Mouse (Mus musculus) spleen, adult 2 months (tissue): ENCODE data around the gene Emb. TPM values are rescaled to one million over a fixed set of nuclear protein-coding genes. Genes with fewer than 3 reads are reported as not detected.
"Not testable (repeated sequence)": the region's sequence is repeated elsewhere in the genome, so short reads cannot be mapped to it uniquely, and the experiment has no call there.

Source experiments
- DNase-seq, 2 experiments: peaks; one replicate each; pipeline versions ENCODE4 v3.0.0 to v3.0.0-alpha.2; 2012 to 2021; ENCODE audit warnings: low spot score in 2 of 2, low read depth in 1 of 2
- H3K27ac ChIP-seq: fragments of 200-500 bp; 2 replicates; pipeline ENCODE4 v1.5.1; 2012; ENCODE audit warnings: low read length, inconsistent platforms; ENCODE audit not compliant: insufficient read depth
- H3K27me3 ChIP-seq: fragments of 200-500 bp; 2 replicates; pipeline ENCODE4 v1.6.1; 2012; ENCODE audit warnings: mild to moderate bottlenecking, moderate library complexity, low read length, inconsistent platforms; ENCODE audit not compliant: control insufficient read depth, insufficient read depth
- H3K36me3 ChIP-seq: fragments of 200-500 bp; 2 replicates; pipeline ENCODE4 v1.6.1; 2012; ENCODE audit warnings: mild to moderate bottlenecking, low read length, inconsistent platforms; ENCODE audit not compliant: control insufficient read depth, insufficient read depth
- H3K4me1 ChIP-seq: fragments of 200-500 bp; 2 replicates; pipeline ENCODE4 v1.6.1; 2011; ENCODE audit warnings: inconsistent platforms; ENCODE audit not compliant: control insufficient read depth, insufficient read depth, insufficient read length
- H3K4me3 ChIP-seq: fragments of 200-500 bp; 2 replicates; pipeline ENCODE4 v1.5.1; 2011; ENCODE audit warnings: mild to moderate bottlenecking, inconsistent platforms; ENCODE audit not compliant: insufficient read depth, insufficient read length; ENCODE audit errors: extremely low read depth
- CTCF ChIP-seq: fragments of 200-500 bp; IDR thresholded peaks from 2 replicates; pipeline ENCODE4 v1.5.1; 2011; ENCODE audit warnings: mild to moderate bottlenecking, inconsistent platforms; ENCODE audit not compliant: insufficient read depth, insufficient read length, insufficient replicate concordance; ENCODE audit errors: extremely low read depth
- POLR2A ChIP-seq: fragments of 200-500 bp; IDR thresholded peaks from 2 replicates; pipeline ENCODE4 v1.6.1; 2011; ENCODE audit warnings: low read depth, low read length, inconsistent platforms
- WGBS: fragments of 180-500 bp; shearing (Covaris S2); methylation state at CpG from one replicate; pipeline ENCODE4 v1.1.7; 2018; 5-methylcytosine and 5-hydroxymethylcytosine counted together
- polyA plus RNA-seq: library from polyadenylated mRNA; depleted of rRNA; stranded (reverse); fragments of >200 nt; gene quantifications from 2 replicates; pipeline ENCODE4 v1.2.3, GENCODE M21; 2012; rRNA removed

Emb gene
- polyA plus RNA-seq, result 19.2 and 25.2 TPM in 2 replicates

DNA sequence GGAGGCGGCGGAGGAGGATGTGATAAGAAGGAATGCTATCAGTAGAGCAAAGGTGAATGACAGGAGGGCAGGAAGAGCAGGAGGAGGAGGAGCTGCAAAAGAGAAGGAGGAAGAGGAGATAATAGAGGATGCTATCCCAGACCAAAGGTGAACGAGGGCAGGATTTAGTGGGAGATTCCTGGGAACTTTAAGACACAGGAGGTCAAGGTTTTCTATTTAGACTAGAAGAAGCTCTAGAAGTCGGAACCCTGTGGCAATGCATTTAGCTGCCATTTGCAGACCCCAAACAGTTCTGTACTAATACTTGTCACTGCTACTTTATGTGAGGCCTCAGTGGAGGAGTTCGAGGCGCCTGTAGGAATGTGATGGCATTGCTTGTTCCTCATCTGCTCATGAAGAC is at the start of gene Emb:
TSS of gene Emb (plus strand) at position 301 of the 400 bp plus-strand sequence.
- no peak within 1 kb of the TSS for H3K4me3 ChIP-seq
- 82% methylated on average over 6 of the region's 6 CpGs for WGBS

DNA sequence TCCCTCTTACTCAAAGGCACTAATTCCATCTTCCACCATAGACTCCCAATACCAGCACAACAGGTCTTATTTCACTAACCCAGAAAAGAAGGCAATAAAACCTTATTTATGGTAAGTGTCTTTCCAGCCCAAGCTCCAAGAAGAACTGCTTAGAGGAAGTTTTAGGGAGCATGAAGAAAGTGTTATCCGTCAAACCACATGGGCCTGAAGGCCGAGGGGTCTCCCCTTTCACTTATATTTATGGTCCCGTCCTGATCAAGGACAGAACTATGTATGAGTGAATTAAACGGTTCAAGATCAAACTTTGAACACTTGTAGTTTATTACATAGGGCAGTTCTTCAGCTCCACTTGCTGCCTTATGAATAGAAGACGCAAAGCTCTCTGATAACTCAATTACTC is 44.4 kb upstream of the Emb start:
- TF ChIP-seq CTCF (no peak), POLR2A (no peak)
- 91% methylated on average over 5 of the region's 5 CpGs for WGBS
- no peak for DNase-seq
- Histone ChIP-seq H3K27ac (no peak overlapping the region), H3K27me3 (no peaks in the 10 kb centered on the region), H3K4me1 (no peaks in the 10 kb centered on the region), H3K36me3 (no peaks in the 10 kb centered on the region), H3K4me3 (no peak overlapping the region)

More for the DNA sequence above, at the start of gene Emb:
- no peak for DNase-seq
- H3K36me3 ChIP-seq, result no peaks in the 10 kb centered on the region
- no peak for TF ChIP-seq CTCF
- no peak for TF ChIP-seq POLR2A
- no peaks in the 10 kb centered on the region for H3K27me3 ChIP-seq
- no peak within 1 kb of the TSS for H3K27ac ChIP-seq
- H3K4me1 ChIP-seq, result peaks cover 5% of the 10 kb centered on the region; the same call in 1 of the 2 replicates

DNA sequence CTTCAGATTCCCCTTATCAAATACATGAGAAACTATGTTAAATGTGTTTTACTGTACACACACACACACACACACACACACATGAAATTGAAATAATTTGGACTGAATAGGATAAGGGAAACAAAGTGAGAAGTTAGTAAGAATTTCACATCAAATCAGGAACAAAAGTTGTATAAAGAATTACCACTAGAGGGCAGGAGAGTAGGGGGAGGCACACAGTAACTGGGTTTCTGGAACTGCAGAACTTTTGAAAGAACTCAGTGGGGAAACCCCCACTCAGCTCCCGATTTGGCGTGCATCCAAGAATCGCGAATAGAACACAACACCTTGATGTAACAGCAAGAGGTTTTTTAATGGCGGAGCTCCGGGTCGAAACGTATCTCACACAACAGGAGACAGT is 43.3 kb upstream of the Emb start:
- no peak overlapping the region for H3K27ac ChIP-seq
- H3K4me3 ChIP-seq, result no peak overlapping the region
- H3K4me1 ChIP-seq, result no peaks in the 10 kb centered on the region
- no peaks in the 10 kb centered on the region for H3K36me3 ChIP-seq
- DNase-seq, result no peak
- TF ChIP-seq CTCF (no peak), POLR2A (no peak)
- H3K27me3 ChIP-seq, result no peaks in the 10 kb centered on the region
- 91% methylated on average over 8 of the region's 8 CpGs for WGBS

DNA sequence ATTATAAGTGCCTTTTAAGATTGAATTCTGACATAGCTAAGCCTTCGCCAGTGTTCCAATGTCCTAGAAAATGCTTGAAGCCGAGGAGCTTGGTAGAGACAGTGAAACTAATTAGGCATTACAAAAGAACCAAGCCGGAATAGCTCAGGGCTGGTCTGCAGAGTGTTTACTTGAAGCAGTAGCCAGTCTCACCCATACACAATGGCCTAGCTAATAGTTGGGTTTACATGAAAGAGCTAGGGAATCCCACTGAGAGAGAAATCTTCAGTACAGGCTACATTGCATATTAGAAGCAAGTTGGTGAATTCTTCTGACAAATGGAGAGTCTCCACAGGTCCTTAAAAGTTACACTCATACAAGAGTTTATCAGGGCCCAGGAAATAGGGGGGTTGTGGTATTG is 27.4 kb upstream of the Emb start:
- 85% methylated on average over 3 of the region's 3 CpGs for WGBS
- H3K27ac ChIP-seq, H3K27me3 ChIP-seq, H3K4me3 ChIP-seq, H3K4me1 ChIP-seq, H3K36me3 ChIP-seq, DNase-seq: not testable (repeated sequence)

DNA sequence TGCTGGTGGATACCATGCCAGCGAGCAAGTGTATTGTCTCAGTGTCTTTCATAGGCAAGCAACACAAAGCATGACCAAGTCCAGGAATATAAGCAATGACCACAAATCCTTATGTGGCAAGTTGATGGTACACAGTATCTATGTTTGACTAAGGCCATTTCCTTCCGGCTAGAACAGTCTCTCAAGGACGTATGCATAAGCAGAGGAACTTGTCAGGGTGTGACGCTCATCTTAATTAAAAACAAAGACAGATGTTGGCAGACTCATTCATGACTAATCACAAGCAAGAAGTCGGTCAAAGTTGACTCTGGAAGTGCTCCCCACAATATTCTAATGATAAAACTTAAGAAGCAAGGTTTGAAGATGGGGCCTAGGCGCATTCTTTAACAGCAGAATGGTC is 25.0 kb upstream of the Emb start:
- H3K27ac ChIP-seq, result no peak overlapping the region
- H3K36me3 ChIP-seq, result no peaks in the 10 kb centered on the region
- no peaks in the 10 kb centered on the region for H3K4me1 ChIP-seq
- DNase-seq, result no peak
- H3K4me3 ChIP-seq, result no peak overlapping the region
- TF ChIP-seq CTCF, result no peak
- TF ChIP-seq POLR2A, result no peak
- 81% methylated on average over 6 of the region's 6 CpGs for WGBS
- H3K27me3 ChIP-seq, result no peaks in the 10 kb centered on the region

DNA sequence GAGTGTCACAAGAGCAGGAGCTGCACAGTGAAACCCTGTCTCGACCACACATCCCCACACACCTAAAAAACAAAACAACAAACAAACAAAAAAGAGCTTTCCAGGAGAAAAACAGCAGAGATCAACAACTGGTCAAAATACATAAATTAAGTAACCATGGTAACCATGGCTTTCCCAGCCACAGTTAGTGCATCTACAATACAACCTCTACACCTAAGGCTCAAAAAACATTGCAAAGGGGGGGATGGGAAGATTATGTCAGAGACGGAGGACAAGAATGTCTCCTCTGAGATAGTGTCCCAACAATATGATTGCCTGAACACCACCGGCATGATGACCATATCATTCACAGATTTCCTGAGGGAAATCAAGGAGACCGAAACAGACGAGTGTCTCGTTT is 23.0 kb upstream of the Emb start:
- DNase-seq, result no peak
- Histone ChIP-seq H3K27ac (no peak overlapping the region), H3K36me3 (no peaks in the 10 kb centered on the region), H3K4me1 (no peaks in the 10 kb centered on the region), H3K4me3 (no peak overlapping the region), H3K27me3 (no peaks in the 10 kb centered on the region)
- no peak for TF ChIP-seq POLR2A
- no peak for TF ChIP-seq CTCF
- WGBS, result 87% methylated on average over 6 of the region's 6 CpGs

DNA sequence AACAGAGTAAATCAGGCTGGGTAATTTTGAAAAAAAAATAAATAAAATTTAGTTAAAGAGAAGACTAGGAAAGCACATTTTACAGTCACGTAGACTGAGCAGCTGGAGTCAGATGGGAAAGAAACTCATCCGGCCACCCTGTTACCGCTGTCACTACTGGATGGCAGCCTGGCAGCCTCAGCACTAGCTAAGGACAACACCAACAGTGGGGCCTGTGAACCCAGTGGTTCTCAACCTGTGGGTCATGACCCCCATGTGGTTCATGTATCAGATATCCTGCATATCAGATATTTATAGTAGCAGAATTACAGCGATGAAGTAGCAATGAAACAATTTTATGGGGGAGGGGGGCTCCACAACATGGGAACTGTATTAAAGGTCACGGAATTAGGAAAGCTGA is 16.2 kb upstream of the Emb start:
- no peak overlapping the region for H3K4me3 ChIP-seq
- DNase-seq, result no peak
- peaks cover 8% of the 10 kb centered on the region; the same call in 1 of the 2 replicates for H3K4me1 ChIP-seq
- H3K36me3 ChIP-seq, result no peaks in the 10 kb centered on the region
- H3K27me3 ChIP-seq, result no peaks in the 10 kb centered on the region
- WGBS, result 93% methylated on average over 5 of the region's 5 CpGs
- no peak for TF ChIP-seq CTCF
- no peak for TF ChIP-seq POLR2A
- no peak overlapping the region for H3K27ac ChIP-seq

DNA sequence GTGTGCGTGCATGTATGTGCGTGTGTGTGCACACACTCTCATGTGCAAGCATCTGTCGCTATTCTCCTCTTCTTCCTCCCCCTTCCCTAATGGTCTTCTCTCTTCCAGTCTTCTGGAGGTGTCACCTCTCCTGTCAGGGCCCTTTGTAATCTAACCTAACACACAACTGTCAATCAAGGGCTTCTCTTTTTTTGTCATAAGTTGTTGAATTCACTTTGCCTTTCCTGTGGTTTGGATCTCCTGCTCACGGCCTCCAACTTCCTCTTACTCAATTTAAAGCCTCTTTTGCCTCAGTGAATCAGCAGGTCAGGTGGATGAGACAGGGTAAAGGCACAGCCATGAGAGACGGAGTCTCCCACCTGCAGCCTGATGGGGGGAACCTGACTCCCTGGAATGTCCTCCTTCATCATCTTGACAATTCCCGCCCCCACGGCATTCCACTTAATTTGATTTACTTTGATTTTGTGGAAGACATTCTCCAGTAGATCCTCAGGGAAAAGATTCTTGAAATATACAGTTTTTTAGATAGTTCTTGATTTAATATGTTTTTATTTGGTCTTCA is 14.8 kb upstream of the Emb start:
- WGBS, result 39% methylated on average over 7 of the region's 7 CpGs
- Histone ChIP-seq H3K27me3 (no peaks in the 10 kb centered on the region), H3K4me3 (no peak overlapping the region), H3K36me3 (no peaks in the 10 kb centered on the region), H3K27ac (no peak overlapping the region), H3K4me1 (peaks cover 8% of the 10 kb centered on the region; the same call in 1 of the 2 replicates)
- DNase-seq, result no peak
- no peak for TF ChIP-seq POLR2A
- no peak for TF ChIP-seq CTCF
